Mouse (Mus musculus): ENCODE measurements around the gene Vps52. TPM values are rescaled to one million over a fixed set of nuclear protein-coding genes. Genes with fewer than 3 reads are reported as not detected.

Vps52 gene
- total RNA-seq (2014; rRNA removed) (39.5 and 46.1 TPM in 2 replicates), polyA plus RNA-seq (2015; fragmentation: Nextera tagmentation; extraction: Ambion mirVana) (65.8 and 68.6 TPM in 2 replicates)

- peaks cover 13% of the 10 kb centered on the region; the same call in 1 of the 2 replicates for H3K4me1 ChIP-seq (ENCODE audit: insufficient read depth, low read length)
- H3K9me3 ChIP-seq (ENCODE audit: low read length) = no peaks in the 10 kb centered on the region
Observed at GRCm38 (mm10) chr17:33955555-33956214, at the start of gene Vps52, which contains the start of gene Rps18. Gene Vps52 (plus strand): TSS chr17:33955812. Gene Rps18 (minus strand): TSS chr17:33956001.

GRCm38 (mm10) chr17:33908331-33909076 is 47.1 kb upstream of the Vps52 start:
- peak; percentile 44 for ATAC-seq (ENCODE audit: low FRiP score)
- under 1% methylated on average over 42 of the region's 44 CpGs for WGBS
- H3K27me3 ChIP-seq (ENCODE audit: insufficient read depth, low read length) = no peaks in the 10 kb centered on the region

More at GRCm38 (mm10) chr17:33955555-33956214, at the start of gene Vps52, which contains the start of gene Rps18:
- Histone ChIP-seq H3K9ac (replicated peaks; ENCODE audit: low read length, poor library complexity, severe bottlenecking) (peak within 1 kb of the TSS; percentile 96), H3K36me3 (ENCODE audit: insufficient read depth, low read length) (peaks cover 38% of the 10 kb centered on the region), H3K4me3 (ENCODE audit: low read depth, low read length) (peak within 1 kb of the TSS; percentile 84), H3K4me2 (ENCODE audit: low read depth, low read length, poor library complexity, severe bottlenecking) (peak within 1 kb of the TSS; percentile 80), H3K27me3 (ENCODE audit: insufficient read depth, low read length) (no peaks in the 10 kb centered on the region), H3K27ac (ENCODE audit: low read depth, low read length) (peak within 1 kb of the TSS; percentile 96)
- ATAC-seq (ENCODE audit: low FRiP score) (peak; percentile 88), DNase-seq (ENCODE audit: low spot score) (peak; percentile 99)
- WGBS = under 1% methylated on average over 50 of the region's 50 CpGs
- TF ChIP-seq CTCF (IDR thresholded peaks at IDR 0.05) = peak; percentile 60

GRCm38 (mm10) chr17:33909077-33909868 is 46.3 kb upstream of the Vps52 start, which contains the start of gene Daxx:
Gene Daxx (plus strand): TSS chr17:33909414.
- under 1% methylated on average over 66 of the region's 68 CpGs for WGBS
- DNase-seq (ENCODE audit: low spot score) (peak; percentile 99), ATAC-seq (ENCODE audit: low FRiP score) (peak; percentile 96)
- no peaks in the 10 kb centered on the region for H3K27me3 ChIP-seq (ENCODE audit: insufficient read depth, low read length)
- H3K9me3 ChIP-seq (ENCODE audit: low read length) = no peaks in the 10 kb centered on the region
- H3K4me1 ChIP-seq (ENCODE audit: insufficient read depth, low read length) = peaks cover 5% of the 10 kb centered on the region; the same call in 1 of the 2 replicates
- H3K36me3 ChIP-seq (ENCODE audit: insufficient read depth, low read length) = peaks cover 26% of the 10 kb centered on the region
- peak within 1 kb of the TSS; percentile 93 for H3K27ac ChIP-seq (ENCODE audit: low read depth, low read length)
- H3K4me3 ChIP-seq (ENCODE audit: low read depth, low read length) = peak within 1 kb of the TSS; percentile 52
- H3K4me2 ChIP-seq (ENCODE audit: low read depth, low read length, poor library complexity, severe bottlenecking) = peak within 1 kb of the TSS; percentile 92
- H3K9ac ChIP-seq (replicated peaks; ENCODE audit: low read length, poor library complexity, severe bottlenecking) = peak within 1 kb of the TSS; percentile 80
- TF ChIP-seq CTCF (IDR thresholded peaks at IDR 0.05) = peak; percentile 6

More at GRCm38 (mm10) chr17:33908331-33909076, 47.1 kb upstream of the Vps52 start:
- peaks cover 18% of the 10 kb centered on the region; the same call in 1 of the 2 replicates for H3K36me3 ChIP-seq (ENCODE audit: insufficient read depth, low read length)
- no peaks in the 10 kb centered on the region for H3K9me3 ChIP-seq (ENCODE audit: low read length)
- peaks cover 5% of the 10 kb centered on the region; the same call in 1 of the 2 replicates for H3K4me1 ChIP-seq (ENCODE audit: insufficient read depth, low read length)
- DNase-seq (ENCODE audit: low spot score) = peak; percentile 63
- H3K4me2 ChIP-seq (ENCODE audit: low read depth, low read length, poor library complexity, severe bottlenecking) = peak overlapping the region; percentile 92
- peak overlapping the region; percentile 80 for H3K9ac ChIP-seq (replicated peaks; ENCODE audit: low read length, poor library complexity, severe bottlenecking)
- peak overlapping the region; percentile 93 for H3K27ac ChIP-seq (ENCODE audit: low read depth, low read length)
- H3K4me3 ChIP-seq (ENCODE audit: low read depth, low read length) = peak overlapping the region; percentile 52
- no peak for TF ChIP-seq CTCF (IDR thresholded peaks at IDR 0.05)

GRCm38 (mm10) chr17:33909869-33910250 is 45.8 kb upstream of the Vps52 start:
- H3K9ac ChIP-seq (replicated peaks; ENCODE audit: low read length, poor library complexity, severe bottlenecking) = peak overlapping the region; percentile 58
- ATAC-seq (ENCODE audit: low FRiP score) = peak; percentile 1
- peak overlapping the region; percentile 52 for H3K4me3 ChIP-seq (ENCODE audit: low read depth, low read length)
- H3K4me2 ChIP-seq (ENCODE audit: low read depth, low read length, poor library complexity, severe bottlenecking) = peak overlapping the region; percentile 92
- peak; percentile 21 for DNase-seq (ENCODE audit: low spot score)
- H3K4me1 ChIP-seq (ENCODE audit: insufficient read depth, low read length) = peaks cover 5% of the 10 kb centered on the region; the same call in 1 of the 2 replicates
- peaks cover 27% of the 10 kb centered on the region for H3K36me3 ChIP-seq (ENCODE audit: insufficient read depth, low read length)
- H3K27me3 ChIP-seq (ENCODE audit: insufficient read depth, low read length) = no peaks in the 10 kb centered on the region
- no peak for TF ChIP-seq CTCF (IDR thresholded peaks at IDR 0.05)
- under 1% methylated on average over 14 of the region's 14 CpGs for WGBS
- peak overlapping the region; percentile 62 for H3K27ac ChIP-seq (ENCODE audit: low read depth, low read length)
- no peaks in the 10 kb centered on the region for H3K9me3 ChIP-seq (ENCODE audit: low read length)

- no peak overlapping the region; the same call in 1 of the 2 replicates for H3K27ac ChIP-seq (ENCODE audit: low read depth, low read length)
- WGBS = 56% methylated on average over 11 of the region's 11 CpGs
- peak overlapping the region; percentile 92 for H3K4me2 ChIP-seq (ENCODE audit: low read depth, low read length, poor library complexity, severe bottlenecking)
- H3K27me3 ChIP-seq (ENCODE audit: insufficient read depth, low read length) = no peaks in the 10 kb centered on the region
- ATAC-seq (ENCODE audit: low FRiP score) (no peak), DNase-seq (ENCODE audit: low spot score) (no peak)
- no peaks in the 10 kb centered on the region for H3K9me3 ChIP-seq (ENCODE audit: low read length)
- H3K4me1 ChIP-seq (ENCODE audit: insufficient read depth, low read length) = peaks cover 5% of the 10 kb centered on the region; the same call in 1 of the 2 replicates
- peak overlapping the region; percentile 58; the same call in 1 of the 2 replicates for H3K9ac ChIP-seq (replicated peaks; ENCODE audit: low read length, poor library complexity, severe bottlenecking)
- TF ChIP-seq CTCF (IDR thresholded peaks at IDR 0.05) = peak; percentile 46
- peaks cover 27% of the 10 kb centered on the region for H3K36me3 ChIP-seq (ENCODE audit: insufficient read depth, low read length)
- H3K4me3 ChIP-seq (ENCODE audit: low read depth, low read length) = peak overlapping the region; percentile 52
Observed at GRCm38 (mm10) chr17:33910346-33911051, 45.1 kb upstream of the Vps52 start.
